Mouse (Mus musculus): ENCODE measurements around the gene Rras2. TPM values are rescaled to one million over a fixed set of nuclear protein-coding genes. Genes with fewer than 3 reads are reported as not detected.

Gene Rras2
- polyA plus RNA-seq, 1 experiment from 2014 or later: 8.1 TPM

- no peak for TF ChIP-seq EP300 (IDR thresholded peaks at IDR 0.05; ENCODE audit: low read depth)
- no peak for TF ChIP-seq CTCF (IDR thresholded peaks at IDR 0.05; ENCODE audit: low read depth)
- H3K9ac ChIP-seq (replicated peaks): no peak overlapping the region
- DNase-seq (no peak), ATAC-seq (no peak)
- 77% methylated on average over 4 of the region's 4 CpGs for WGBS (ENCODE audit: insufficient replicate concordance)
- H3K9me3 ChIP-seq (ENCODE audit: low read length): no peaks in the 10 kb centered on the region
- H3K4me2 ChIP-seq (ENCODE audit: low read depth, low read length): no peak overlapping the region
- H3K27me3 ChIP-seq (ENCODE audit: insufficient read depth, low read length): no peaks in the 10 kb centered on the region
- no peaks in the 10 kb centered on the region for H3K4me1 ChIP-seq (ENCODE audit: insufficient read depth)
- no peak overlapping the region for H3K4me3 ChIP-seq (ENCODE audit: low read depth, low read length)
- H3K27ac ChIP-seq (ENCODE audit: low read depth): no peak overlapping the region
- 0 out of 2 replicates have a peak, but pooled peaks cover 4% of the 10 kb centered on the region for H3K36me3 ChIP-seq (replicated peaks; ENCODE audit: insufficient read depth, low read length)
Observed at GRCm38 (mm10) chr7:114041349-114041748, 76.2 kb downstream of the Rras2 start.

DNA sequence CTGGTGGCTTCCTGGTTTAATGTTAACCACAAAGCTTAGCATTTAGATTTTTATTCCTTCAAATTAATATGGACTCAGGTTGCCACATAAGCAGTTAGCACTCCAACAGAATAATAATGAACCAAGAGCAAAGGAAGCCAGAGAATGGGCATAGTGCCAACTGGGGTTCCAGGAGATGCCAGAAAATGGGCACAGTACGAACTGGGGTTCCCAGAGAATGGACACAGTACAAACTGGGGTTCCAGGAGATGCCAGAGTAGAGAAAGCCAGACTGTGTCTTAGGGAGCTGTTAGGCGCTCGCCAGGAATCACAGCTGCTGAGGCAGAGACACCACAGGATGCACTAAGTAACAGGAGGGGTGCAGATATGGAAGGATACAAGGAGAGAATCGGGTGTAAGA lies 80.3 kb downstream of the Rras2 start:
- H3K4me1 ChIP-seq (ENCODE audit: insufficient read depth): no peaks in the 10 kb centered on the region
- no peak overlapping the region for H3K4me3 ChIP-seq (ENCODE audit: low read depth, low read length)
- TF ChIP-seq EP300 (IDR thresholded peaks at IDR 0.05; ENCODE audit: low read depth) (no peak), CTCF (IDR thresholded peaks at IDR 0.05; ENCODE audit: low read depth) (no peak)
- DNase-seq (no peak), ATAC-seq (no peak)
- H3K27me3 ChIP-seq (ENCODE audit: insufficient read depth, low read length): no peaks in the 10 kb centered on the region
- no peak overlapping the region for H3K27ac ChIP-seq (ENCODE audit: low read depth)
- WGBS (ENCODE audit: insufficient replicate concordance): 84% methylated on average over 4 of the region's 4 CpGs
- H3K36me3 ChIP-seq (replicated peaks; ENCODE audit: insufficient read depth, low read length): no peaks in the 10 kb centered on the region
- H3K9me3 ChIP-seq (ENCODE audit: low read length): no peaks in the 10 kb centered on the region
- no peak overlapping the region for H3K4me2 ChIP-seq (ENCODE audit: low read depth, low read length)
- H3K9ac ChIP-seq (replicated peaks): no peak overlapping the region

DNA sequence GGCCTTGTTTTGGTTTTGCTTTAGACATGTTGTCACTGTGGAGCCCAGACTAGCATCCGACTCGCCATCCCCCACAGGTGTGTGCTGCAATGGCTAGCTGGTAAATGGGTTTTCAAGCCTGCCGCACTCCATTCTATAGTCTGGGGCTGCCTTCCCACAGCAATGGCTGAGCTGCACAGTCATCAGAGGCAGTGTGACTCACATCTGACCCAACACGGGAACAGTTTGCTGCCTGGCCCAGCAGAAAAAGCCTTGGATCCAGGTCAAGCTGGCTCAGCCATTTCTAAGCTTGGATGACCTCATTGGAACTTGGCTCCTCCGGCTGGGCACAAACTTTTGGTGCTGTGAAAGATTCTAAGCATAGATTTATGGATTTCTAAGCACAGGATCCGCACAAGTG lies 88.0 kb downstream of the Rras2 start:
- Histone ChIP-seq H3K9ac (replicated peaks) (no peak overlapping the region), H3K27ac (ENCODE audit: low read depth) (no peak overlapping the region), H3K36me3 (replicated peaks; ENCODE audit: insufficient read depth, low read length) (no peaks in the 10 kb centered on the region), H3K9me3 (ENCODE audit: low read length) (no peaks in the 10 kb centered on the region), H3K4me1 (ENCODE audit: insufficient read depth) (no peaks in the 10 kb centered on the region), H3K27me3 (ENCODE audit: insufficient read depth, low read length) (no peaks in the 10 kb centered on the region), H3K4me2 (ENCODE audit: low read depth, low read length) (no peak overlapping the region), H3K4me3 (ENCODE audit: low read depth, low read length) (no peak overlapping the region)
- no peak for ATAC-seq
- TF ChIP-seq CTCF (IDR thresholded peaks at IDR 0.05; ENCODE audit: low read depth): no peak
- no peak for DNase-seq
- WGBS (ENCODE audit: insufficient replicate concordance): 69% methylated on average over 6 of the region's 6 CpGs

DNA sequence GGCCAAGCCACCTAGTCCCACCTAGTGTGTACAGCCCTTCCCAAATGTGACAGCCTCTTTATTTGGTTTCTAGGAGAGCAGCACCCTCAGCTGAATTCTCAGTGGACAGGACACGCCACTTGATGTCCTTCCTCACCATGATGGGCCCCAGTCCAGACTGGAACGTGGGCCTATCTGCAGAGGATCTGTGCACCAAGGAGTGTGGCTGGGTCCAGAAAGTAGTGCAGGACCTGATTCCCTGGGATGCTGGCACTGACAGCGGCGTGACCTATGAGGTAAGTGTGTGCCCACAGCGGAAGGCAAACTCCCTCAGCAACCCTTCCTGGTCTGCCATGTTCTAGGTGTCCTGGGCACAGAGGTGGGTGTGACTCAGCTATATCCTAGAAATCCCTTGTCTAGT lies 88.8 kb downstream of the Rras2 start:
- Histone ChIP-seq H3K4me3 (ENCODE audit: low read depth, low read length) (no peak overlapping the region), H3K4me1 (ENCODE audit: insufficient read depth) (no peaks in the 10 kb centered on the region), H3K4me2 (ENCODE audit: low read depth, low read length) (no peak overlapping the region), H3K36me3 (replicated peaks; ENCODE audit: insufficient read depth, low read length) (no peaks in the 10 kb centered on the region), H3K27ac (ENCODE audit: low read depth) (no peak overlapping the region), H3K27me3 (ENCODE audit: insufficient read depth, low read length) (no peaks in the 10 kb centered on the region), H3K9me3 (ENCODE audit: low read length) (no peaks in the 10 kb centered on the region), H3K9ac (replicated peaks) (no peak overlapping the region)
- ATAC-seq (no peak), DNase-seq (no peak)
- TF ChIP-seq EP300 (IDR thresholded peaks at IDR 0.05; ENCODE audit: low read depth) (no peak), CTCF (IDR thresholded peaks at IDR 0.05; ENCODE audit: low read depth) (no peak)
- 73% methylated on average over 5 of the region's 5 CpGs for WGBS (ENCODE audit: insufficient replicate concordance)

GRCm38 (mm10) chr7:114027406-114027805 lies 90.2 kb downstream of the Rras2 start:
- Histone ChIP-seq H3K9ac (replicated peaks) (no peak overlapping the region), H3K4me3 (ENCODE audit: low read depth, low read length) (no peak overlapping the region), H3K27ac (ENCODE audit: low read depth) (no peak overlapping the region), H3K27me3 (ENCODE audit: insufficient read depth, low read length) (no peaks in the 10 kb centered on the region), H3K36me3 (replicated peaks; ENCODE audit: insufficient read depth, low read length) (no peaks in the 10 kb centered on the region), H3K4me2 (ENCODE audit: low read depth, low read length) (no peak overlapping the region), H3K9me3 (ENCODE audit: low read length) (no peaks in the 10 kb centered on the region), H3K4me1 (ENCODE audit: insufficient read depth) (no peaks in the 10 kb centered on the region)
- DNase-seq: no peak
- WGBS (ENCODE audit: insufficient replicate concordance): 64% methylated on average over 3 of the region's 3 CpGs
- TF ChIP-seq EP300 (IDR thresholded peaks at IDR 0.05; ENCODE audit: low read depth) (no peak), CTCF (IDR thresholded peaks at IDR 0.05; ENCODE audit: low read depth) (no peak)
- no peak for ATAC-seq

DNA sequence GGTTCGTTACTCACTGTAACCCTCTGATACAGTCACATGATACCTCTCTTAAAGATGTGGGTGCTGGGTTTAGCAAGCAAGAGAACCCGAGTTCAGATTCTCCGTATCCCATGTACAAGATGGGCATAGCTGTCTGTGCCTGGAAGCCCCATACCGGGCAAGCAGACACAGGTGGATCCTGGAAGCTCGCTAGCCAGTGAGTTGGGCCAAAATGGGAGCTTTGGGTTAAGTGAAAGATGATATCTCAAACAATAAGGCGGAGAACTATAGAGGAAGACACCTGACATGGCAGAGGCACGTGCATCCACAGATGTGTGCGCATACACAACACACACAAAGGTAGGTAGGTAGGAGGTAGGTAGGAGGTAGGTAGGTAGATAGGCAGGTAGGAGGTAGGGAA lies 90.7 kb downstream of the Rras2 start:
- Histone ChIP-seq H3K9ac (replicated peaks) (no peak overlapping the region), H3K36me3 (replicated peaks; ENCODE audit: insufficient read depth, low read length) (no peaks in the 10 kb centered on the region), H3K4me2 (ENCODE audit: low read depth, low read length) (no peak overlapping the region), H3K9me3 (ENCODE audit: low read length) (no peaks in the 10 kb centered on the region), H3K4me3 (ENCODE audit: low read depth, low read length) (no peak overlapping the region), H3K27ac (ENCODE audit: low read depth) (no peak overlapping the region), H3K4me1 (ENCODE audit: insufficient read depth) (no peaks in the 10 kb centered on the region), H3K27me3 (ENCODE audit: insufficient read depth, low read length) (no peaks in the 10 kb centered on the region)
- no peak for ATAC-seq
- DNase-seq: no peak
- TF ChIP-seq CTCF (IDR thresholded peaks at IDR 0.05; ENCODE audit: low read depth) (no peak), EP300 (IDR thresholded peaks at IDR 0.05; ENCODE audit: low read depth) (no peak)
- WGBS (ENCODE audit: insufficient replicate concordance): 75% methylated on average over 8 of the region's 8 CpGs

DNA sequence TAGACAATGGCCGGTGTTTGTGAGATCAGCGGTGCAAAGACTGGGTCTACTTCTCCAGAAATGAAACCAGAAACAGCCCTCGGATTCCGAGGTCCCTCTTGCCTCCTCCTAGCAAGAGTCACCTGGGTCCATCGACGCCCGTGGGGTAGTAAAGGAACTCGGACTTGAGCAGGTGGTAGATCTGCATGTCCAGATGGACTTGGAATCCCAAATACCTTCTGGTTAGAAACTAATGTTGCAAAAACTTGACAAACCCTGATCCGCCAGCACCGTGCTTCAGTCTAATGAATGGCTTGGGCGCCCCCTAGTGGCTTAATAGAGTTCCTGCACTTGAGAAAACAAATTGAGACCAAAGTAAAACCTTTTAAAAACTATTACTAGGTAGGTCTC lies 96.9 kb downstream of the Rras2 start:
- peak overlapping the region; percentile 70 for H3K4me2 ChIP-seq (ENCODE audit: low read depth, low read length)
- H3K36me3 ChIP-seq (replicated peaks; ENCODE audit: insufficient read depth, low read length): no peaks in the 10 kb centered on the region
- peaks cover 3% of the 10 kb centered on the region; the same call in 1 of the 2 replicates for H3K4me1 ChIP-seq (ENCODE audit: insufficient read depth)
- H3K9ac ChIP-seq (replicated peaks): peak overlapping the region; percentile 45
- no peaks in the 10 kb centered on the region for H3K27me3 ChIP-seq (ENCODE audit: insufficient read depth, low read length)
- under 1% methylated on average over 11 of the region's 11 CpGs for WGBS (ENCODE audit: insufficient replicate concordance)
- TF ChIP-seq CTCF (IDR thresholded peaks at IDR 0.05; ENCODE audit: low read depth): peak; percentile 90
- no peak for TF ChIP-seq EP300 (IDR thresholded peaks at IDR 0.05; ENCODE audit: low read depth)
- DNase-seq (peak; percentile 73), ATAC-seq (no peak; the same call in 1 of the 2 replicates)
- H3K27ac ChIP-seq (ENCODE audit: low read depth): no peak overlapping the region
- no peaks in the 10 kb centered on the region for H3K9me3 ChIP-seq (ENCODE audit: low read length)
- peak overlapping the region; percentile 53 for H3K4me3 ChIP-seq (ENCODE audit: low read depth, low read length)

Data from liver, postnatal 0 days (tissue).